Mouse (Mus musculus) NIH3T3 (cell line): ENCODE data around the gene Rin2.
A peak's percentile ranks its signal among the peaks of the same experiment; 100 is the strongest.
"Not testable (repeated sequence)": the region's sequence is repeated elsewhere in the genome, so short reads cannot be mapped to it uniquely, and the experiment has no call there.

Source experiments
- DNase-seq: peaks from one replicate; pipeline ENCODE4 v3.0.0-alpha.2; 2012; ENCODE audit warnings: low read depth

The Rin2 gene

DNA sequence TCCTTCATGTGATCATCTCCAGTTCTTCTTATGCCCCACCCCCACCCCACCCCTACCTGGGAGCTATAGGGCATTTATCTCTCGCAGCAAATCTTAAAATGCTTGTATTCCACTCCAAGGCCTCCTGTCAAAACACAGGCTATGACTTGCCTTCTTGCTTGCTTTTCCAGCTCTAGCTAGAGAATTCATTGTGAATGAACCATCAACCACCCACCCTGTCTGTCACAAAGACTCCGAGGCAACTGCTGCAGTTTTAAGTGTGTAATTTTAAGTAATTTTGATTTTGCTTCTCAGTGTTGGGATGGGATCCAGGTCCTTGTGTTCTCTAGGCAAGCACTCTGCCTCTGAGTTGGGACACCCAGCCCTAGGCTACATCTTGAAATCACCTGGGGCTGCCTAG lies 215.6 kb downstream of the Rin2 start:
- DNase-seq: no peak

DNA sequence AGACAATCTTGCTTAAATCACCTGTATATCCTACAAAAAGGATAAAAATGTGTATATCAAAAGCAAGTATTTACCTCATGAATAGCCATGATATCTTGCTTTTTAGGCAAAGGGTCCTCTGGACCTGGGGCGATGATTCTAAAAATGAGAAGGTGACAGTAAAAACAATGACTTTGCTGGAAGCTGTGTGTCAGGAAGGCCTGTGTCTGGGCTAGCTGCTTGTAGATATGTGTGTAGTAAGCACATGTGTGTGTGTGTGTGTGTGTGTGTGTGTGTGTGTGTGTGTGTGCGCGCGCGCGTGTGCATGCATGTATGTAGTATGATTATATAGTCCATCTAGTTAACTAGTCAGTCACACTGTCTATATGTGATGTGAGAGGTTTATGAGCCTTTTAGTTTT lies 218.7 kb downstream of the Rin2 start:
- no peak for DNase-seq

DNA sequence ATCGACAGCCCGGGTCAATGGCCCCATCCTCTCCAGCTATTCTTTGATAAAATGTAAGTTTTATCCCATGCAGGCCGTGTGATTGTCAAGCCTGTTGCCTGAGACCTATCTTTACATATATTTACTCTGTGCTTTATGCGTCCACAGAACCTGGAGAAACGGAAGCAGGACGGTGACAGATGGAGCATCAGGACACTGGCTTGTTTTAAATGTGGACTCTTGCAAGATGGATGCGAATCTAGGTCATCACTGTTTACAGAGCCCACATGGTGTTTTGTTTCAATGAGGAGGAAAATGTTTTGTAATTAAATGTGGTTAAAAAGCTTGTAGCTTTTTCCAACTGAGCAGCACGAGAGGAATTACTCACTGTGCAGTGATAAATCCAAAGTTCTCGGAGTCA lies 223.1 kb downstream of the Rin2 start:
- no peak for DNase-seq

DNA sequence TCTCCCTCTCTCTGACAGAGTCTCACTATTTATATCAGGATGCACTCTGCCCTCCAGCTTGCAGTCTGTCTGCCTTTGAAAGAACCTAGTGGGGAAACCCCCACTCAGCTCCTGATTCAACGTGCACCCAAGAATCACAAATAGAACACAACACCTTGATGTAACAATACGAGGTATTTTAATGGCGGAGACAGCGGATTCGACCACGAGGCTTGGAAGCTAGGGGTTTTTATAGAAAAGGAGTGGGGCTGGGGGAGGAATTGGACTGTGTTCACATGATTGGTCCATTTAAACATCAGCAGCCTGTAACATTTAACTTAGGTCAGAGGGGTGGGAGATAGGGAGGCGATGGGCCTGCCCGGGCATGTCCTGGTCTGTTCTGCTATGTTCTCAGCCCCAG lies 225.3 kb downstream of the Rin2 start:
- not testable (repeated sequence) for DNase-seq

DNA sequence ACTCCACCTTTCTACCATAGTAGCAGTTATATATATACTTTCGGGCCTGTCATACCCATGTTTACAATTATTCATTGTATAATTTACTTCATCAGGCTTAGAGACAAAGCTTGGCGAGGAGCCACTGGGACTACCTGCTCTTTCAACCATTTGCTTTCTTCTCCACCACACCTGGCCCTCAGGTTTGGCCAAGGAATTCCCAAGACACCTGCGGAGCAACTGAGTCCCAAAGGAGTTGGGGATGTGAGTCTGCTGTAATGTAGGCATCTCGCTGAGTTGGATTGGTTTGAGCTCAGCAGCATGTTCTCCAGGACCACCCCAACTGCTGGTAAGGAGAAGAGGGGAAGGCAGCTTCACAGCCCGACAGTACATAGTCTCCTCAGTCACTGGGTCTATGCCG lies 226.8 kb downstream of the Rin2 start, which contains the start of gene Naa20:
Gene Naa20, plus strand, starts transcription at position 239 of the 400 bp plus-strand sequence.
- no peak for DNase-seq

DNA sequence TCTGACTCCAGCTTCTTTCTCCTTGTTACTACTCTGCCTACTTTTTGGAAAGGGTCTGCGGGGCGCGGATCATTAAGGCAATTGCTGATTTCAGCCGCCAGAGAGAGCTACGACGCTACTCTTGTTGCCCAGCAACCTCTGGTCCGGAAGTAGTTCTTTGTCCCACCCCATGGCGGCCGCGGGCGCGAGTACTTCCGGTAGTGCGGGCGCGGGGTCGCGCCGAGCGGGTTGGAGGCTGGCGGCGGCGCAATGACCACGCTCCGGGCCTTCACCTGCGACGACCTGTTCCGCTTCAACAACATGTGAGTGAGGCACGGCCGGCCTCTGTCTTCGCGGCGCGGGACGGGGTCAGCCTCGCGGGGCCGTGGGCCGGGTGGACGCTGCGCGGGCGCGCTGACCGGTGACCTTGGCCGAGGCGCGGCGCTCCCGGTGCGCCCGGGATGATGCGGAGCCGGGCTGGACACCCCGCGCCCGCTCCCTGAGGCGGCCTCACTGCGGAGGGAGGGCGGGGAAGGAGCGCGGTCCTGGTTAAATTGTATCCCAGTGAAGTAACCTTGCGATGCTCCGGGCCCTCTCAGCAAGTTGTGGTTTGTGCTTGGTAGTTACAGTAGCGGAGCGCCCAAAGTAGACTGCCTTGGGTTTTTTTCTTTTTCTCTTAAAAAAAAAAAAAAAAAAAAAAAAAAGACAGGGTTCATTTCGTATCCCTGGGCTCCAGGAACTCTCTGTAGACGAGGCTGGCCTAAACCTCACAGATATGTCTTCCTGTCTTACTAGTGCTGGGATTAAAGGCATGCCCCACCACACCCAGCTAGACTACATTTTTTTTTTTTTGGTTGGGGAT lies 228.3 kb downstream of the Rin2 start:
- DNase-seq: peak; percentile 93

DNA sequence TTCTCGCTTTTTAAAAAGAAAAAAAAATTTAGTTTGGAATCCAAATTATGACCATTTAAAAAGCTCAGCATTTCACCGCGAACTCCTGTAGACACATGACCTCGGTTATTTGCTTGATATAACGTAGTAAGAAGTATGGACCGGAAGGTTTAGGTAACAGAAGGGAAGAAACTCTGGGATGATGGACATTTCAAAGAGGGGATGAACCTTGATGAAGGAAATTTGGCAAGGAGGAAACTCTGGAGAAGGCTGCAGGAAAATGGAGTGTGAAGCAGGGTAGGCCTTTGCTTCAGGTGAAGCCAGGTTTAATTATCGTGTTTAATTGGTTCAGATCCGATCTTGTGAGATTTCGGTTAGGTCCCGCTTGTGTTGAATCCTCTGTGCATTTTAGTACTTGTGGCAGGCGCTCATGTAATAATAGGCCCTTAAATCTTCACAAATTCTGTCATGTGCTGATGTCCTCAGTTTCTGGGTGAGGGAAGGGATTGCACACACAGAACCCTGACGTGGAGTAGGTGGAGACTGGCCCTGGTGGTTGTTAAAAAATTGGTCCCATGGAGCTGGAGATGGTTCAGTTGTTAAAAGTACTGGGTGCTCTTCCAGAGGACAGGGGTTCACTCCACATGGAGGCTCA lies 229.1 kb downstream of the Rin2 start:
- peak; percentile 61 for DNase-seq

DNA sequence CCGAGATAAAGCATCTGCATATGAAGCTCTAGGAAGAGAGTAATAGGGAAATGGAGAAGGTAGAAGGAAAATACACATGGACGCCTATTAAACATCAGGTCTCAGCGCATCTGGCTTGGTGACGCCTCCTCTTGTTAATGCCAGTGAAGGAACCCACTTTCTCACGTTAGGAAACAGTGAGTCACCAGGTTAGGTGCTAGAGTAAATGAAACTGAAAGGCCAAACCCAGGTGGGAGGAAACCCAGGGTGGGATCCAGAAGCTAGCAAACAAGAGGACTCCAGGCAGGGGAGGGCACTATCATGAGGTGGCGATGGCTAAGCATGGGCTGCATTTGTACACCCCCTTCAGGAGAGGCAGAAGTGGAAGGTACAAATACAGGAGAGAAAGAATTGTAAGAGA lies 230.1 kb downstream of the Rin2 start:
- DNase-seq: peak; percentile 32

DNA sequence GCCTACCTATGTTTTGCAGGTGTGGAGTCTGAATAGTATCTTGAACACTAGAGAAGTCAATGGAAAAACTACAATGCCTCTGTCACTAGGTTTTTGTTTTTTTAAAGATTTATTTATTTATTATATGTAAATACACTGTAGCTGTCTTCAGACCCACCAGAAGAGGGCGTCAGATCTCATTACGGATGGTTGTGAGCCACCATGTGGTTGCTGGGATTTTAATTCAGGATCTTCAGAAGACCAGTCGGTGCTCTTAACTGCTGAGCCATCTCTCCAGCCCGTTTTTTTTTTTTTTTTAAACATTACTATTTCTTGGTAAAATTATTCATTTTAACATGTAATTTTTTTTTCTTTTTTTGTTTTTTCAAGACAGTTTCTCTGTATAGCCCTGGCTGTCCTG lies 230.9 kb downstream of the Rin2 start:
- DNase-seq: not testable (repeated sequence)

DNA sequence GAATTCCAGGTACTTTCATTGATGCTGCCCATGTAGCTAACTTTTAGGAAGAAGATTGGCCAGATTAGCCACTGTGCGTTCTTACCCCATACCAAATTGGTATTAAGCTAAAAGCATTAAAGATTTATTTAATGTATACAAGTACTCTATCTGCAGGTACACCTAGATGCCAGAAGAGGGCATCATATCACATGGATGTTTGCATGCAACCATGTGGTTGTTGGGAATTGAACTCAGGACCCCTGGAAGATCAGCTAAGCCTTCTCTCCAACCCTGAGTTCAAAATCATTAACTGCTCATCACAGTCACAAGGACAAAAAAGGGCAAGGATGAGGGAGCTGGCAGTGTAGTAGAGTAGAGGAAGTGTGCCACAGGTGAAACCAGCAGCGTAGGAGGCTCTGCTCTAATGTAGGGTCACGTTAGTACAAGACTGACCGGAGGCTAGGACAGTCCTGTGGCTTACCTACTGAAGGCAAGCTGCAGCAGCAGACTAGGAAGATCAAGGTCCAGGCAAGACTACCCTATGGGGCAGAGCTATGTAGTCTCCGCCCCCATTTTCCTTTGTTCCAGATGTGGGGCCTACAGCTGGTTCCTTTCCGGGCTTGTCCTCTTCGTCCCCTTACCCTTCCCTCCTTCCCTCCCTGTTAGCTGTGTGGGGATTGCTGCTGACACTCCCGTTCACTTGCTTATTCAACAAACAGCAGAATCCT lies 246.1 kb downstream of the Rin2 start:
- DNase-seq: no peak

DNA sequence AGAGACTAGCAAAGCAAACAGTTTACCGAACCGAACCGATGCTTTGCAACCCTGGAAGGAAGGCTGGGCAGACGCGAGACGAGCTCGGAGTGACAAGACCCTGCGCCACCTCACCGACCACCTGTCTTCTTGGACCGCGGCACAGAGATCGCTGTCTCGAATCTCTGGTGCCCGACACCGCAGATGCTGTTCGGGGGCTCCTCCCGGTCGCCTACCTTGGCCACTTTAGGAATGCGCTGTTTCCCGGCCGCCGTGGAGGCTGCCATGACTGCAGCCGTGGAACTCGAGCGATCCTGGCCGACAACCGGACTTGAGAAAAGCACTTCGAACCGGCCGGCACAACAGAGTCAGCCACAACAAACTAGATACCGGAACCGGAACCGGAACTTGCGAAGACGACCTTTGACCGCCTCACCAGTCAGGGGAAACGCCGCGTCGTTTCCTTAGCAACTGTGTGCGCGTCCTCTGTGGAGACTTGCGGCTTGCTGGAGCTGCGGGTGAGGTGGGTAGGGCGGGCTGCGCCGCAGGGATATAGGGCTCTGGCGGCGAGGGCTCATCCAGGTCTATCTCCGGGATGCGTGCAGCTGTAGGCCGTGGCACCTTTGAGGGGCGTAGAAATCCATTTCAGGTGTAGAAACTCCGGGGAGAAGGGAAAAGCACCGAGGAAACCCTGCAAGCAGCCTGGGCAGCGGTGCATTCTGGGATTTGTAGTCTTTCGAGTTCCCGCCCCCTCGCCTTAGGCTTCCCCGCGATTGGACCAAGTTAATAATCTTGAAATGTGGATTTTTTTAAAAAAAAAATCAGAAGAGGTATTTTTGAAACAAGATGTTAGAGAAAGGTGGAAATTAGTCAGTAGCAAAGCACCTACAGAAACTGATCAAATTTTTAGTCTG lies 259.6 kb downstream of the Rin2 start, which contains the start of the genes Cfap61 and Crnkl1:
Gene Cfap61, plus strand, starts transcription at position 446 of the 893 bp plus-strand sequence.
Gene Crnkl1, minus strand, starts transcription at position 676 of the 893 bp plus-strand sequence.
- peak; percentile 97 for DNase-seq

DNA sequence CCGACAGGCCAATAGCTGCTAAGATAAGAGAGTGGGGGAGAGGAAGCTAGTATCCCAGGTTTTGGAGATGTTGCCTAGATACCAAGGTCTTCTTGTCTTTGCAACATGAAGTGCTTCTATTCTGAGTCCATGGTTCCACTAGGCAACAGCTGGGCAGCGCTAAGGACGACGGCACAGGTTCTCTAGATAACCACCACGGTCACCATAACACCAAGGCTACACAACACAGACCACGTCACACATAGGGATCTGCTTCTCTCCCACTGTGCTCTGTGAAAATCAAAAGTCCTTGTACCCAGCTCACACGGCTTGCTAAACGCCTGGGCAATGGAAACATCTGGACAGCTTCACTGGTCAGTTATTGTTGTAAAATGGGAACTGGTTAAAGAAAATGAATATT lies 262.0 kb downstream of the Rin2 start:
- no peak for DNase-seq
